Mouse (Mus musculus) mature B cell (primary cell): ENCODE data around the gene Kat8.
"Not testable (repeated sequence)": the region's sequence is repeated elsewhere in the genome, so short reads cannot be mapped to it uniquely, and the experiment has no call there.

ENCODE experiments used
- in situ Hi-C: fragments of 300-500 bp; cut with MboI; formaldehyde crosslinking; loops from 2 replicates; pipeline ENCODE4 v1.14.3; 2019

Gene Kat8

GRCm38 (mm10) chr7:127931351-127932135, 19.2 kb downstream of the Kat8 start:
- in situ Hi-C loops: no loop called here

- in situ Hi-C loops: no loop called here
Observed at GRCm38 (mm10) chr7:127932273-127933031, 20.1 kb downstream of the Kat8 start.

DNA sequence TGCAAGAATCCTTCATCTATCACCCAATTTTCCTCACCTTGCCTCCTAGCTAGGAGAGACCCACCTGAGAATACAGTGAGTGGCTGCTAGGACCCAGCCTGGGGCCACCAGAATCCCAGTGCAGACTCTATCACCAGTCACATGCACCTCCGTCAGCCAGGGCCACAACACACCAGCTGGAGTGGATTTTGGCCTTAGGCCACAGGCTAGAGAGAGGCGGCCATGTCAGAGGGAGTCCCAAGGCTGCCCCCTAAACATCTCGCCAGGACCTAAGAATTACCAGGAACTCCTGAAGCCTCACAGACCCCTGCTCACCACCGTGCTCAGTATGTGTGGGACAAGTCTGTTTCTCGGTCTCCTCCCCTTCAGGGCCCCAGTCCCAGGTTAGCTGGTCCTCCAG, 21.8 kb downstream of the Kat8 start:
- in situ Hi-C loops: no loop called here

- in situ Hi-C loops: no loop called here
Observed at GRCm38 (mm10) chr7:127935028-127935722, 22.9 kb downstream of the Kat8 start.

- in situ Hi-C loops: no loop called here
Observed at GRCm38 (mm10) chr7:127935748-127936159, 23.4 kb downstream of the Kat8 start.

DNA sequence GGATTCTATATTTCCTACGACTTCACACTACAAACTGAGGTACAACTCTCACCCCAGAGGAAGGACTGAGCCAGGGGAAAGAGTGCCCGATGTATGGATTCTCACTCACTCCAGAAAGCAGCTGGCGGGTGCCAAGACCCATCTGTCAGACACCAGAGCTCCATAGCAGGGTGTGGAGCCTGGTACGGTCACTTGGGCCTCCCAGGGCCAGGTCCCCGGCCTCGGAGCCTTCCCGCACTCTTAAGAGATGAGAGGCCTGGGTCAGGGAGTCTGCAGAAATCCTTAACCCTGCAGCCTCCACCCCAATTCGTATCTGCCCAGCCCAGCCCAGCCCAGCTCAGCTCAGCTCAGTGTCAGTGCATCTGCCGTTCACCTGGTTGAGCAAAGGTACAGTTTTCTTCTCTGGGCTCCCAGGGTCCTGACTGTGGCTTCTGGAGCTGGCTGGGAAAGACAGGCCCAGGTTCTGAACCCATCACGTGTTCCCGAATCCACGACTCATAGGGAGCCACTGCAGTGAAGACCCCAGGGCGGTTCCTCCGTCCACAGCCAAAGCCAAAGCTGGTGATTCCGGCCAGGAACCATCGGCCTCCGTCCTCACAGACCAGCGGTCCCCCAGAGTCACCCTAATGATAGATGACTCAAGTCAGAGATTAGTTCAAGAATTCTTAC, 24.0 kb downstream of the Kat8 start:
- in situ Hi-C loops: no loop called here

DNA sequence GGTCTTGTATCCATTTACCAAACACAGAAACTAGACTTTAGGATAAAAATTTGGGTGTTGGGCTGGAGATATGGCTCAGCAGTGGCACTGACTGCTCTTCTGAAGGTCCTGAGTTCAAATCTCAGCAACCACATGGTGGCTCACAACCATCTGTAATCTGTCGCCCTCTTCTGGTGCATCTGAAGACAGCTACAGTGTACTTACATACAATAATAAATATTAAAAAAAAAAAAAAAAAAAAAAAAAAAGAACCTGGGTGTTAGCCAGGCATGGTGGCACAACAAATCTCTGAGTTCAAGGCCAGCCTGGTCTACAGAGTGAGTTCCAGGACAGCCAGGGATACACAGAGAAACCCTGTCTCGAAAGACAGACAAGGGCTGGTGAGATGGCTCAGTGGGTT, 29.8 kb downstream of the Kat8 start:
- in situ Hi-C loops: not testable (repeated sequence)

GRCm38 (mm10) chr7:127944614-127945013, 32.3 kb downstream of the Kat8 start:
- in situ Hi-C loops: no loop called here

- in situ Hi-C loops: no loop called here
Observed at GRCm38 (mm10) chr7:127946470-127947023, 34.2 kb downstream of the Kat8 start, which contains the start of gene Prss36. Gene Prss36 (minus strand): TSS chr7:127946725.

- in situ Hi-C loops: no loop called here
Observed at GRCm38 (mm10) chr7:127952864-127953581, 40.7 kb downstream of the Kat8 start.

DNA sequence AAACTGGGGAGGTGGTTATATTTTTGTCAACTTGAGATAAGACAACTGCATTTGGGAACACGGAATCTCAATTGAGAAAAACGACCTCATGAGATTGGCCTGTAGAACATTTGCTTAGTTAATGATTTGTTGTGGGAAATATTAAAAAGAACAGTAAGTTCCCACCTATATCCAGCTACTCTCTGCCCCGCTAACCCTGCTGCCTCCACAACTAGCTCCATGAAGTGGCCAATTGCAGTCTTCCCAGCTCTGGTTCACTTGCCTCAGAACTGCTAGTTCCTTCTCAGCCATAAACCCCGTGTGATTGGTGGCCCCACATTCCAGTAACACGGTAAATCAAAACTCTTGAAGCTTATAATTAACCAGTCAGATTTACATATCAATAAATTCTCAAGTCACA, 47.0 kb downstream of the Kat8 start:
- in situ Hi-C loops: no loop called here

- in situ Hi-C loops: no loop called here
Observed at GRCm38 (mm10) chr7:127966371-127966918, 54.1 kb downstream of the Kat8 start.

DNA sequence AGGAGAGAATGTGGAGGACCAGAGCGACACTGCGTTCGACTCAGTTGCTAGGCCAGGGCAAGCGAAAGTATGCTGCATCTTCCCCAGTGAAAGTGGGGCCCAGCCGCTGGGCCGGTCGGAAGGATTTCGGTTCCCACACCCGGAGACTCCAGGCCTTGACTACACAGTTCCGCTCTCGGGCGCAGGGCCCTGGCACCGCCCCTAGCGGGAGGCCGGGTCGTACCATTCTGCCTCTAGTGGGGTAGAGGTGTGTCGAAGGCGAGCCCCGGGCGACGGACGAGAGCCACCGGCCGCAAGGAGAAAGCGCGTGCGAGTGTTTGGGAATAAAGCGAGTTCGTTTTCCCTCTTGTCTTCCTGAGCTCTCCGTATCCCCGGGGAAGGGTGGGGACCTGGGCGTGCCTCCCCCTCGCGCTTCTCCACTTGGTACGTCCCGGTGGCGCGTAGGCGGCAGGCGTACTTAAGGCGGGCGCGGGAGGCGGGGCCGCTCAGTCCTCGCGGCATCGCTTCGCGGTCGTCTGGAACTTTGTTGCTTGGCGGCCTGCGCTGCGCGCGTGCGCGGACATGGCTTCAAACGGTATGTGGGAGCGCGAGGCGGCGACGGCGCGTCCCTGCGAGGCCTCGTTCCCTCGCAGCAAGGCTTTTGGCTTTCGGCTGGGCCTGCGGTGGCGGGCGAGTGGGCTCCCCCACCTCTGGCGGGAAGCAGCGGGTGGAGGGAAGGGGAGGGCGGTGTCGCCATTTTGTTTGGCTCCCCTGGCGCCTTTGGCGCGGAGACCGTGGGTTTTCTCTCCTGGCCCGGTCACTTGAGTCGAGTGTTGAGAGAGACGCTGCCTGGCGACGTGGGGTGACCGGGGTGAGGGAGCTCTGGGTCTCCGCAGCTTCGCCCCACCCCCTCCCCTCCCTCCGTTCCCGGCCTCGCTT, 54.9 kb downstream of the Kat8 start, which contains the start of gene Fus:
TSS of gene Fus (plus strand) at position 454 of the 918 bp plus-strand sequence.
- in situ Hi-C loops: no loop called here

DNA sequence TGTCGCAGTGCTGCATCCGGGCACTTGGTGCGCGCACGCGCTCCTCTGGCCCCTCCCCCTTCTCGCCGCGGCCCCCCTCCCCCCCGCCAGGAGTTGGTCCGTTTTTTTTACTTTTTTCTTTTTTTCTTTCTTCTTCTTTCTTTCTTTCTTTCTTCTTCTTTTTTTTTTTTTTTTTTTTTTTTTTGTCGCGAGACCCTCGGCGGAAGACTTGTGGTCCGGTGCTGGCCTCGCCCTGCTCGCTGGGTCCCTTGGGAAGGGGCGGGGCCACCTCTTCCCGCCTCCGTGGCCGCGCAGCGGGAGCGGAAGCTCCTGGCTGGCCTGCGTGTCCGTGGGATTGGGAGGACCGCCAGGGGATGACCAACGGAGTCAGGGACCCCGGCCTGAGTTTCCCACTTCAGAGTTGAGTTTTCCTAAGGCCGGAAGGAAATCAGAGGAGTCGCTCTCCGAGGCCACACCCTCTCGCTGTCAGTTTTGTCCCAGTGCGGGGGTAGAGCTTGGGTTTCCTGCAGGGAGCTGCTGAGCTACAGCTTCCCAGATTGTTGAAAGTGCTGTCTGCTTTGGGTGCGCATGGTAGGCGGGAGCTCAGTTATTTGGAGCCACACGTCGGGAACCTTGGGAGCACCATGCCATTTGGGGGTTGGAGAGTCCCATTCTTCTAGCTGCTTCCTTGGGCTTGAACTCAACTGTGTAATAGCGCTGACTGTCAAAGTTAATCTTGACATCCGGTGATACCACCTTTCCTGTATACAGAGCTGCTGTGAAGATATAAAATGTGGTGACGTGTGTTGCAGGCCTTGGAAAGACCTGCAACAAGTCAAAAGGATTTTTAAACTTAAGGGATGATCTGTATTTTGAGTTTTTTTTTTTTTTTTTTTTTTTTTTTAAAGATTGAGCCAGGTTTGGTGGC, 55.9 kb downstream of the Kat8 start:
- in situ Hi-C loops: no loop called here

DNA sequence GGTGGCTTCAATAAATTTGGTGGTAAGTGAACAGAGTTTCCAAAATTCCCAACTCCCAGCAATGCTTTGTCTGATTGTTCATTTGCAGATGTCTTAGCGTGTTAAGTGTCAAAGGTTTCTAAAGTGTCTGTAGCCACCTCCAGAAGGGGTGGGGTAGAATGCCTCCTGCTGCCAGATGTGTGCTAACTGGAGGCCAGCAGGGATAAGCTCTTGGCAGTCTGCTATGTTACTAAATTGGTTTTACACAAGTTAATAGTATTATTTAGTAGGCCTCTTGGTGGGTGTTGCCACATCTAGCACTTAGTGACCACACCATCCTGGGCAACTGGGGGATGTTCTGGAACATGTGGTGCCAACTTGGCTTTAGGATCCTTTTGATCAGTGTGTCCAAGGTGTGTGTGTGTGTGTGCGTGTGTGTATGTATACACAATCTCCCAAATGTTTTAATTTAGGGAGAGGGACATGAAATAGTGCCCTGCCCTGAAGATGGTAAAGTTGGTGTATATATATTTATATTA, 62.2 kb downstream of the Kat8 start:
- in situ Hi-C loops: no loop called here
